Mouse (Mus musculus): ENCODE data around the gene Pfpl. TPM values are rescaled to one million over a fixed set of nuclear protein-coding genes. Genes with fewer than 3 reads are reported as not detected.

The Pfpl gene
- polyA plus RNA-seq, 1 experiment from 2014 or later, result not detected

GRCm38 (mm10) chr19:12435011-12435416, 7.3 kb downstream of the Pfpl start:
- no peak for DNase-seq (ENCODE audit: low spot score)
- H3K9me3 ChIP-seq (ENCODE audit: control insufficient read depth, low read length), result no peaks in the 10 kb centered on the region
- H3K36me3 ChIP-seq (ENCODE audit: control insufficient read depth, insufficient read depth, low read length), result no peaks in the 10 kb centered on the region
- H3K4me3 ChIP-seq (ENCODE audit: low read depth, low read length), result no peak overlapping the region
- H3K4me2 ChIP-seq (ENCODE audit: low read depth), result no peak overlapping the region
- H3K9ac ChIP-seq (ENCODE audit: low read length), result no peak overlapping the region
- no peak overlapping the region for H3K27ac ChIP-seq (ENCODE audit: low read depth, low read length)
- no peaks in the 10 kb centered on the region for H3K4me1 ChIP-seq (ENCODE audit: control insufficient read depth, insufficient read depth, low read length)
- no peaks in the 10 kb centered on the region for H3K27me3 ChIP-seq (ENCODE audit: control insufficient read depth, insufficient read depth, low read length)
- WGBS, result 85% methylated on average over 4 of the region's 4 CpGs
- ATAC-seq (ENCODE audit: insufficient read depth, low FRiP score, low TSS enrichment), result no peak

DNA sequence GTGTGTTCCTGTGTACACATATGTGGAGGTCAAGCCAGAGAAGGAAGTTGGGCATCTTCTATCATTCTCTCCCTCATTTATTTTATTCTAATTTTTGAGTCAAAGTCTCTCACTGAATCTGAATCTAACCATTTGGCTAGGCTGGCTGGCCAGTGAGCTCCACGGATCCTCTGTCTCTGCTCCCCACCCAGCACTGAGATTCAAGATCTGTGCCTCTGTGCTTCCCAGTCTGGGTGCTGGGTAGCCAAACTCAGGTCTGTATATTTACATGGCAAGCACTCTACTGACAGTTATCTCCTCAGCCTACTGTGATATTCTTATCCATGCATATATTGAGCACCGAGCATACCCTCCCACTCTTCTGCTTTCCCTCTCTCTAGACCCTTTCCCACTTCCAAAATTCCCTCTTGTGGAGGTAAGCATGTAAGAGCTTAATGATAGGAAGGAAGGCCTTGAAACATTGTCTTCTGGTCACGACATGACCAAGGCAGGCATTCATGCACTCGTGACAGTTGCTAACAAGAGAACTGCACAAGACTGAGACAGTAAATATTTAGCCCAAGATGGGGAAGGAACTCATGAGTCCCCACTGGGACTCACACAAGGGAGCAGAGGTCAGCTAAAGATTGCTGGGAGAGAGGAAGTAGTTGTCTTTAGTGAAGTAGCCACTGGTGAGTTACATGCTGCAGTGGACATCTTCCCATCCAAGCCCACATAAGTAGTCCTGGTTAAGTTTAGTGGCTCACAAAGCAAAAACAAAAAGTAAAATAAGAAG, 8.2 kb downstream of the Pfpl start:
- DNase-seq (ENCODE audit: low spot score) (no peak), ATAC-seq (ENCODE audit: insufficient read depth, low FRiP score, low TSS enrichment) (no peak)
- Histone ChIP-seq H3K9me3 (ENCODE audit: control insufficient read depth, low read length) (no peaks in the 10 kb centered on the region), H3K4me2 (ENCODE audit: low read depth) (no peak overlapping the region), H3K27ac (ENCODE audit: low read depth, low read length) (no peak overlapping the region), H3K9ac (ENCODE audit: low read length) (no peak overlapping the region), H3K27me3 (ENCODE audit: control insufficient read depth, insufficient read depth, low read length) (no peaks in the 10 kb centered on the region), H3K4me1 (ENCODE audit: control insufficient read depth, insufficient read depth, low read length) (no peaks in the 10 kb centered on the region), H3K4me3 (ENCODE audit: low read depth, low read length) (no peak overlapping the region), H3K36me3 (ENCODE audit: control insufficient read depth, insufficient read depth, low read length) (no peaks in the 10 kb centered on the region)
- WGBS, result 84% methylated on average over 4 of the region's 4 CpGs

DNA sequence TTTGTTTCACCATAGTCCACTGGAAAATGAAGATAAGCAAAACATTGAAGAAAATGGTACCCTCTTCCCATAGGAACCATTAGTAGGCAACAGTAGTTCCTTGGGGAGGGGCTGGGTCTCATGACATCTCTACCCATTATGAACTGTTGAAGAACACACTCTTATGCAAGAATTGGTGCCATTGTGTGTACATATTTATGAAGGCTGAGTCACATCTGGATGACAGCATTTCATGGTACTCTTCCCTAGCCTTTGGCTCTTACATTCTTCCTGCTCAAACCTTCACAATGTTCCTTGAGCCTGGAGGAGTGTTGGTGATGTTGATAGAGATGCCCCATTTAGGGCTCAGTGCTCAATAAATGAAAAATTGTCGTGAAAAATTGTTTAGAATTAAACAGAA, 11.9 kb downstream of the Pfpl start:
- ATAC-seq (ENCODE audit: insufficient read depth, low FRiP score, low TSS enrichment) (no peak), DNase-seq (ENCODE audit: low spot score) (no peak)
- 63% methylated on average over 1 of the region's 1 CpGs for WGBS
- Histone ChIP-seq H3K4me2 (ENCODE audit: low read depth) (no peak overlapping the region), H3K9ac (ENCODE audit: low read length) (no peak overlapping the region), H3K4me1 (ENCODE audit: control insufficient read depth, insufficient read depth, low read length) (no peaks in the 10 kb centered on the region), H3K9me3 (ENCODE audit: control insufficient read depth, low read length) (no peaks in the 10 kb centered on the region), H3K27ac (ENCODE audit: low read depth, low read length) (no peak overlapping the region), H3K27me3 (ENCODE audit: control insufficient read depth, insufficient read depth, low read length) (no peaks in the 10 kb centered on the region), H3K36me3 (ENCODE audit: control insufficient read depth, insufficient read depth, low read length) (no peaks in the 10 kb centered on the region), H3K4me3 (ENCODE audit: low read depth, low read length) (no peak overlapping the region)

GRCm38 (mm10) chr19:12440103-12440725, 12.5 kb downstream of the Pfpl start:
- WGBS, result 77% methylated on average over 5 of the region's 5 CpGs
- no peaks in the 10 kb centered on the region for H3K27me3 ChIP-seq (ENCODE audit: control insufficient read depth, insufficient read depth, low read length)
- H3K36me3 ChIP-seq (ENCODE audit: control insufficient read depth, insufficient read depth, low read length), result no peaks in the 10 kb centered on the region
- no peak overlapping the region for H3K4me2 ChIP-seq (ENCODE audit: low read depth)
- no peaks in the 10 kb centered on the region for H3K9me3 ChIP-seq (ENCODE audit: control insufficient read depth, low read length)
- no peak overlapping the region for H3K4me3 ChIP-seq (ENCODE audit: low read depth, low read length)
- no peak overlapping the region for H3K27ac ChIP-seq (ENCODE audit: low read depth, low read length)
- H3K4me1 ChIP-seq (ENCODE audit: control insufficient read depth, insufficient read depth, low read length), result no peaks in the 10 kb centered on the region
- no peak for ATAC-seq (ENCODE audit: insufficient read depth, low FRiP score, low TSS enrichment)
- no peak overlapping the region for H3K9ac ChIP-seq (ENCODE audit: low read length)
- DNase-seq (ENCODE audit: low spot score), result no peak

DNA sequence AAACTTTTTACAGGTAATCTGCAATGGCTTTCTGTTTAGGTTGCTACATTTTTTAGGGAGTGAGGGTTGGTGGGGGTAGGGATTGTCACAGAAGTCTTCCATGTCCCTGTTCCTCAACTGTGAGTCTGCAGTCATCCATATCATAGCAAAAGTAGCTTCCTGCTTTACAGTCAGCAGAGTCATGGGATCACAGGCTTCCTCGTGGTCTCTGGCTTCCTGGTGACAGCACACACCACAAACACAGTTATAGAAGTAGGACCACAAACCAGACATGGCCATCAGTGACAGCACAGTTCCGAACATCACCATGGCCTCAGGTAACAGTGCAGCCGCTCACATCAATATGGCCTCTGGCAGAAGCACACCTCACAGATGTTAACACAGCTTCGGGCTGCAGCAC, 14.9 kb downstream of the Pfpl start:
- H3K4me1 ChIP-seq (ENCODE audit: control insufficient read depth, insufficient read depth, low read length), result no peaks in the 10 kb centered on the region
- no peak for ATAC-seq (ENCODE audit: insufficient read depth, low FRiP score, low TSS enrichment)
- no peaks in the 10 kb centered on the region for H3K36me3 ChIP-seq (ENCODE audit: control insufficient read depth, insufficient read depth, low read length)
- no peak overlapping the region for H3K4me3 ChIP-seq (ENCODE audit: low read depth, low read length)
- H3K27me3 ChIP-seq (ENCODE audit: control insufficient read depth, insufficient read depth, low read length), result no peaks in the 10 kb centered on the region
- no peaks in the 10 kb centered on the region for H3K9me3 ChIP-seq (ENCODE audit: control insufficient read depth, low read length)
- 92% methylated on average over 4 of the region's 4 CpGs for WGBS
- no peak overlapping the region for H3K27ac ChIP-seq (ENCODE audit: low read depth, low read length)
- H3K9ac ChIP-seq (ENCODE audit: low read length), result no peak overlapping the region
- H3K4me2 ChIP-seq (ENCODE audit: low read depth), result no peak overlapping the region
- no peak for DNase-seq (ENCODE audit: low spot score)

DNA sequence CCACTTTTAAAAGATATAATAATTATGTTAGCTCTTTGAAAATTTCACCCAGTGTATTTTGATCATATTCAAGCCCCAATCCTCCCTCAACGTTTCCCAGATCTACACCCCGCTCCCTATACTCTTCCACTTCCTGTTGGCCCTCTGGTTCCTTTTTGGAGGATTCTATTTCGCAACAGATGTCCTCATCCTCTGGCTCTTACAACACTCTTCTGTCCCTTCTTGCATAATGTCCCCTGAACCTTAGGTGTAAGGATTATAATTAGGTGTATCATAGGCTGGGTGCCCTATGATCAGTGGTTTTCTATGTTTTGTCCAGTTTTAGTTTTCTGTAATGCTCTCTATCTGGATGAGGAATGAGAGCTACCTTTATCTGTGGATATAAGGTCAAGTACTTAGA, 17.3 kb downstream of the Pfpl start:
- H3K36me3 ChIP-seq (ENCODE audit: control insufficient read depth, insufficient read depth, low read length), result no peaks in the 10 kb centered on the region
- no peaks in the 10 kb centered on the region for H3K4me1 ChIP-seq (ENCODE audit: control insufficient read depth, insufficient read depth, low read length)
- no peak overlapping the region for H3K27ac ChIP-seq (ENCODE audit: low read depth, low read length)
- H3K4me2 ChIP-seq (ENCODE audit: low read depth), result no peak overlapping the region
- no peaks in the 10 kb centered on the region for H3K9me3 ChIP-seq (ENCODE audit: control insufficient read depth, low read length)
- H3K27me3 ChIP-seq (ENCODE audit: control insufficient read depth, insufficient read depth, low read length), result no peaks in the 10 kb centered on the region
- H3K4me3 ChIP-seq (ENCODE audit: low read depth, low read length), result no peak overlapping the region
- H3K9ac ChIP-seq (ENCODE audit: low read length), result no peak overlapping the region
- WGBS, result 80% methylated on average over 3 of the region's 3 CpGs
- ATAC-seq (ENCODE audit: insufficient read depth, low FRiP score, low TSS enrichment), result no peak
- DNase-seq (ENCODE audit: low spot score), result no peak

GRCm38 (mm10) chr19:12457401-12458066, 29.8 kb downstream of the Pfpl start:
- no peak overlapping the region for H3K4me2 ChIP-seq (ENCODE audit: low read depth)
- no peaks in the 10 kb centered on the region for H3K4me1 ChIP-seq (ENCODE audit: control insufficient read depth, insufficient read depth, low read length)
- no peaks in the 10 kb centered on the region for H3K36me3 ChIP-seq (ENCODE audit: control insufficient read depth, insufficient read depth, low read length)
- DNase-seq (ENCODE audit: low spot score) (no peak), ATAC-seq (ENCODE audit: insufficient read depth, low FRiP score, low TSS enrichment) (no peak)
- WGBS, result 77% methylated on average over 12 of the region's 12 CpGs
- H3K4me3 ChIP-seq (ENCODE audit: low read depth, low read length), result no peak overlapping the region
- H3K9ac ChIP-seq (ENCODE audit: low read length), result no peak overlapping the region
- H3K27ac ChIP-seq (ENCODE audit: low read depth, low read length), result no peak overlapping the region
- no peaks in the 10 kb centered on the region for H3K9me3 ChIP-seq (ENCODE audit: control insufficient read depth, low read length)
- H3K27me3 ChIP-seq (ENCODE audit: control insufficient read depth, insufficient read depth, low read length), result no peaks in the 10 kb centered on the region

GRCm38 (mm10) chr19:12459516-12459915, 31.8 kb downstream of the Pfpl start:
- Histone ChIP-seq H3K9me3 (ENCODE audit: control insufficient read depth, low read length) (no peaks in the 10 kb centered on the region), H3K36me3 (ENCODE audit: control insufficient read depth, insufficient read depth, low read length) (no peaks in the 10 kb centered on the region), H3K27me3 (ENCODE audit: control insufficient read depth, insufficient read depth, low read length) (no peaks in the 10 kb centered on the region), H3K27ac (ENCODE audit: low read depth, low read length) (no peak overlapping the region), H3K4me1 (ENCODE audit: control insufficient read depth, insufficient read depth, low read length) (no peaks in the 10 kb centered on the region), H3K9ac (ENCODE audit: low read length) (no peak overlapping the region), H3K4me3 (ENCODE audit: low read depth, low read length) (no peak overlapping the region), H3K4me2 (ENCODE audit: low read depth) (no peak overlapping the region)
- WGBS, result 85% methylated on average over 4 of the region's 4 CpGs
- DNase-seq (ENCODE audit: low spot score), result no peak
- ATAC-seq (ENCODE audit: insufficient read depth, low FRiP score, low TSS enrichment), result no peak

Data from neural tube, embryonic 11.5 days (tissue).